Mouse (Mus musculus) heart, embryonic 16.5 days (tissue): ENCODE data around the gene A830005F24Rik. TPM values are rescaled to one million over a fixed set of nuclear protein-coding genes. Genes with fewer than 3 reads are reported as not detected.

ENCODE experiments used
- ATAC-seq: fragments of 200-750 bp; cut with Nextera tagmentation; replicated peaks from 2 replicates; pipeline ENCODE4 v1.8.0; 2017; ENCODE audit warnings: moderate number of reproducible peaks; ENCODE audit not compliant: insufficient read depth, low FRiP score; ENCODE audit errors: extremely low read depth
- H3K27ac ChIP-seq: fragments of 300-500 bp; sonication (generic); 2 replicates; pipeline ENCODE4 v1.5.1; 2014; ENCODE audit warnings: mild to moderate bottlenecking, low read length, control low read depth, moderate library complexity
- H3K27me3 ChIP-seq: fragments of 300-500 bp; sonication (generic); 2 replicates; pipeline ENCODE4 v1.6.1; 2014; ENCODE audit warnings: low read length, mixed read lengths; ENCODE audit not compliant: control insufficient read depth, insufficient read depth
- H3K36me3 ChIP-seq: fragments of 300-500 bp; sonication (generic); 2 replicates; pipeline ENCODE4 v1.6.1; 2014; ENCODE audit not compliant: control insufficient read depth, insufficient read depth
- H3K4me1 ChIP-seq: fragments of 300-500 bp; sonication (generic); 2 replicates; pipeline ENCODE4 v1.6.1; 2014; ENCODE audit warnings: low read length, mixed read lengths; ENCODE audit not compliant: control insufficient read depth, insufficient read depth
- H3K4me2 ChIP-seq: fragments of 300-500 bp; sonication (generic); 2 replicates; pipeline ENCODE4 v1.6.1; 2014; ENCODE audit warnings: low read depth, mild to moderate bottlenecking, control low read depth, low read length
- H3K4me3 ChIP-seq: fragments of 300-500 bp; sonication (generic); 2 replicates; pipeline ENCODE4 v1.5.1; 2014; ENCODE audit warnings: mild to moderate bottlenecking, control low read depth, low read length
- H3K9ac ChIP-seq: fragments of 300-500 bp; sonication (generic); 2 replicates; pipeline ENCODE4 v1.6.1; 2014; ENCODE audit warnings: low read length, control low read depth
- H3K9me3 ChIP-seq: fragments of 300-500 bp; sonication (generic); replicated peaks from 2 replicates; pipeline ENCODE4 v1.6.1; 2016; ENCODE audit warnings: low read length; ENCODE audit not compliant: control insufficient read depth
- WGBS: fragments of 180-500 bp; shearing (Covaris S2); extraction: QIAGEN DNeasy Blood & Tissue Kit; methylation state at CpG from one replicate; pipeline ENCODE4 v1.1.7; 2014; 5-methylcytosine and 5-hydroxymethylcytosine counted together
- polyA plus RNA-seq: library from polyadenylated mRNA; unstranded; fragments of >200 nt; fragmentation: Nextera tagmentation; extraction: Ambion mirVana; gene quantifications from 2 replicates; pipeline ENCODE4 v1.2.1, GENCODE M21; 2015

A830005F24Rik gene
- polyA plus RNA-seq = 0.46 and 0.74 TPM in 2 replicates

DNA sequence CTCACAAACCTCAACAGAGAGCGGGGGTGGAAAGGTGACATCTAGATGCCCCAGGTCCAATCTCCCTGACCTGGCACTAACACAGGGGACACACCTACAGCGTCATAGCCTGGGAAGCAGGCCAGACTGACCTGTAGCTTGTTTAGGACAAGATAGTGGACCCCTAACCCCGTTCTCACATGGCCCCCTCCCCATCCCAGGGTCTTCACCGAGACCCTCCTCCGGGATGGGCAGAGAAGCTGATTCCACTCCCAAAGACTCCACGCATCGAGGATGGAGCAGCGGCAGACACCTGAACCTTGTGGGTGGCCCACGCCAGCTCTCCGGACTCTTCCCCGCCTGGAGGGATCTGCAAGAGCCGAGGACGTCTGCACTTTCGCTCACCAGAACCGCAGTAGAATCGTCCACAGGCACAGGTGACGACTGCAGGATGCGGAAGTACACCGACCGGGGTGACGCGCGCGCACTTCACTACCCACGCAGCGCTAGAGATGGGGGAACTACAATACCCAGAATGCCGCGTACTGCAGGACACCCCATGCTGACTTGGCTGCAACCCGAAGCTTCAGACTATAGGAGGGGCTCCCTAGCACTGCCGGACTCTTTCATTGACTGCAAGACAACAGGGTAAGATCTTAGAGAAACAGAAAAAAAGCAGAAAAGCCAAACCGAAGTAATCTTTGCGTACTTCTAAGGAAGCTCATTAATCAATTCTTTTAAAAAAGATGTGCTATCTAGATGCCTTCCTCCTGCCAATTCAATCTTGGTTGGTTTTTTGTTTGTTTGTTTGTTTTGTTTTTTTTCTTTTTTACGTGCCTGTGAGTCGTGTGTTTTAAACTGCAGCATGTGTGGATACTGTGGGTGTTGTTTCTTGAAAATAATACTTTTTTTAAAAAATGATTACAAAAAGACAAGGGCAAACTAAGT, at the start of gene A830005F24Rik, which contains the start of gene Zfp169:
TSS of gene A830005F24Rik (plus strand) at position 568 of the 927 bp plus-strand sequence.
TSS of gene Zfp169 (minus strand) at position 449 of the 927 bp plus-strand sequence.
- ATAC-seq = peak; percentile 98
- Histone ChIP-seq H3K36me3 (no peaks in the 10 kb centered on the region), H3K27ac (peak within 1 kb of the TSS; percentile 51), H3K4me1 (peaks cover 4% of the 10 kb centered on the region; the same call in 1 of the 2 replicates), H3K27me3 (no peaks in the 10 kb centered on the region), H3K9ac (peak within 1 kb of the TSS; percentile 89), H3K9me3 (0 out of 2 replicates have a peak, but pooled peaks cover 2% of the 10 kb centered on the region), H3K4me2 (peak within 1 kb of the TSS; percentile 95), H3K4me3 (peak within 1 kb of the TSS; percentile 91)
- WGBS = under 1% methylated on average over 34 of the region's 34 CpGs

DNA sequence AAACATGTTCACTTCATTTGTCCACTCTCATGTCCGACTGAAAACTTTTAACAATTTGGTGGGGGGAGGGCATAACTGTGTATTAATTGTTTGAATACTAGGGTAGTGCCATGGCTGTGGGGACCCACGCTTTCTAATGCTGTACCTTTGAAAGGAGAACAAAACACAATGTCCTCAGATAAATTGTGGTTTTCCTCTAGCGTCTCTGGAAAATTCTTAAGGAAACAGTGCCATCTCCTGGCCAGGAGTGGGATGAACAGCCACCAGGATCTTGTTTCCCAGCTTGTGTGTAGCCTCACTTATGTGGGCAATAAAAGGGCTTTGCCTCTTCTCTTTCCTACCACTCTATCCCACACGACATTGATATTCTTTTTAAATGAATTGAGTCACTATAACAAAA, 49.2 kb upstream of the A830005F24Rik start:
- Histone ChIP-seq H3K36me3 (no peaks in the 10 kb centered on the region), H3K4me2 (no peak overlapping the region), H3K27ac (no peak overlapping the region), H3K9ac (no peak overlapping the region), H3K27me3 (peaks cover 2% of the 10 kb centered on the region; the same call in 1 of the 2 replicates), H3K4me3 (no peak overlapping the region), H3K9me3 (no peaks in the 10 kb centered on the region), H3K4me1 (no peaks in the 10 kb centered on the region)
- ATAC-seq = no peak
- WGBS = 19% methylated on average over 4 of the region's 4 CpGs

DNA sequence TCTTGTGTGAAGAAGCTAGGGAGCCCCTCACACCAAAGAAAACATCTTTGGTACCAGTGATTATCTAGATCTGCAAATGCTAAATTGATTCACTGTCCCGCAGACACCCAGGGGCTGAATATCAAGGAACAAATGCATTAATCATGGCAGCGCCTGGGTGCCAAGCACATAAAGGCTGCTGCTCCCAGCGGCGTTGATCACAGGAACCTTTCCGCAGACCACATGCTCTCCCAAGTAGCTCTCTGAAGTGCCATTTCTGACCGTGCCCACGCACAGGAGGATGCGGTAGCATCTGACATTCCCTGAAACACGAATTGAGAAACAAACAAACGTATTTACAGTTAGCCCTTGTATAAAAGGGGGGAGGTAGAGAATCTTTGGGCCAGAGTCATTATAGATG, 47.2 kb upstream of the A830005F24Rik start:
- ATAC-seq = no peak
- H3K27ac ChIP-seq = no peak overlapping the region
- no peak overlapping the region for H3K4me3 ChIP-seq
- H3K4me2 ChIP-seq = no peak overlapping the region
- no peak overlapping the region for H3K9ac ChIP-seq
- peaks cover 2% of the 10 kb centered on the region; the same call in 1 of the 2 replicates for H3K27me3 ChIP-seq
- no peaks in the 10 kb centered on the region for H3K4me1 ChIP-seq
- WGBS = 63% methylated on average over 10 of the region's 10 CpGs
- no peaks in the 10 kb centered on the region for H3K9me3 ChIP-seq
- H3K36me3 ChIP-seq = no peaks in the 10 kb centered on the region

DNA sequence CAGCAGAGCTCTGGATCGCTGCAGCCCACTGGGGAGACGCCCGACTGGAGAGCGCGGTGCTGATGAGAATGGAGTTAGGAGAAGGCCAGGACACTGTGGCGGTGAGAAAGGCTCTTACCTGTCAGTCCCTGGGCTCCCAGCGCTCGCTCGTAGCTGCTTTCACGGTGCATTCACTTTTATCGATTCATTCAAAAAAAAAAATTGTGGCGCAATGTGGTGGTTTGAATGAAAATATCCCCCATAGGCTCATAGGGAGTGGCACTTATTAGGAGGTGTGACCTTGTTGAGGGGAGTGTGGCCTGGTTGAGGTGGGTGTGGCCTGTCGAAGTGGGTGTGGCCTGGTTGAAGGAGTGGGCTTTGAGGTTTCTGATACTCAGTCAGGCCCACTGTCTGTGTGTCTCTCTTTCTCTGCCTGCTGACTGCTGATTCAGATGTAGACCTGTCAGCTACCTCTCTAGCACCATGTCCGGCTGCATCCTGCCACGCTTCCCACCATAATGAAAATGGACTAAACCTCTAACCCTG, 44.7 kb upstream of the A830005F24Rik start:
- H3K27me3 ChIP-seq = peaks cover 2% of the 10 kb centered on the region; the same call in 1 of the 2 replicates
- 59% methylated on average over 15 of the region's 15 CpGs for WGBS
- no peak overlapping the region for H3K9ac ChIP-seq
- no peaks in the 10 kb centered on the region for H3K9me3 ChIP-seq
- H3K27ac ChIP-seq = no peak overlapping the region
- no peak for ATAC-seq
- no peaks in the 10 kb centered on the region for H3K36me3 ChIP-seq
- no peak overlapping the region for H3K4me3 ChIP-seq
- H3K4me1 ChIP-seq = no peaks in the 10 kb centered on the region
- H3K4me2 ChIP-seq = no peak overlapping the region

DNA sequence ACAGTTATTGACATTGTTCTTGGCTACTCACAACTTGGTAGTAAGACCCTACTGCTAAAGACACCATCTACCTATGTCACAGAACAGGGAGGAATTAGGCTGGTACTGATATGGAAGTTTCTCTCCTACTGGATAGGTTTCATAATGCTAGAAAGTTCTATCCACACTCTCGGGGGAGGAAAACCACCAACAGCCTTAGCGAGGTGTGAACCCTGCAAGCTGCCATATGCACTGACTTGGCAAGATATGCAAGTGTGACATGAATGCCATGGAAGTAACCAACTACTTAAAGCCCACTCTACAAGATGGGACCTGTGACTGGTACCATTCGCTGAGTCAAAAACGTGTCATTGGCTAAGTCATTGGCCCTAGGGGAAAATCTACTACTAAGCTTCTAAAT, 29.8 kb upstream of the A830005F24Rik start:
- WGBS = 85% methylated on average over 4 of the region's 4 CpGs
- H3K27ac ChIP-seq = no peak overlapping the region
- H3K9me3 ChIP-seq = no peaks in the 10 kb centered on the region
- peaks cover 8% of the 10 kb centered on the region; the same call in 1 of the 2 replicates for H3K36me3 ChIP-seq
- H3K4me1 ChIP-seq = no peaks in the 10 kb centered on the region
- no peak for ATAC-seq
- H3K4me2 ChIP-seq = no peak overlapping the region
- no peak overlapping the region for H3K4me3 ChIP-seq
- no peaks in the 10 kb centered on the region for H3K27me3 ChIP-seq
- no peak overlapping the region for H3K9ac ChIP-seq

DNA sequence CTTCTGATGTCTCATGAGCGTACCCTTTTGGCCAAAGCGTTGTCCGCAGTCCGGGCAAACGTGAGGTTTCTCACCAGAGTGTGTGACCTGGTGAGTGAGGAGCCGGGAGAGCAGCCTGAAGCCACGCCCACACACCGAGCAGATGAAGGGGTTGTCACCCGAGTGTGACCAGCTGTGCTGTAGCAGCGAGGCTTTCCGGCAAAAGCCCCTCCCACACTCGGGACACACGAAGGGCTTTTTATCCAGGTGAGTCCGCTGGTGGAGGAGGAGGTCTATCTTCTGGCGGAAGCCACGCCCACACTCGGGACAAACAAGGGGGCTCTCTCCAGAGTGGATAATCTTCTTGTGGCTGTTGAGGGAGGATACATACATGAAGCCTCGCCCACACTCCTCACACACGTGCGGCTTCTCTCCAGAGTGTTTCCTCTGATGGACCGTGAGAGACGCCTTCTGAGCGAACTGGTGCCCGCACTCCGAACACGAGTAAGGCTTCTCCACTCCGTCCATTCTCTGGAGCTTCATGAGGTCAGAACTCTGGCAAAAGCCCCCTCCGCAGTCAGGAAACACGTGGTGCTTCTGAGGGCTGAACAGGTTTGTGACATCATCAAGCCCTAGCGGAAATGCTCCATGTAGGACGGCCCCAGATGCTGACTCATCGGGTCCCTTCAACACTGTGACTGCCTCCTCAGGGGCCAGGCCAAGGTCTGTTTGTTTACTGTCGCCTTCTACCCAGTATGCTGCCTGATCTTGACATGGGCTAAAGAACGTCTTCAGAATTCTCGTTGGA, 22.8 kb upstream of the A830005F24Rik start:
- no peaks in the 10 kb centered on the region for H3K27me3 ChIP-seq
- H3K27ac ChIP-seq = no peak overlapping the region
- no peak overlapping the region for H3K4me2 ChIP-seq
- H3K9ac ChIP-seq = no peak overlapping the region
- 87% methylated on average over 35 of the region's 35 CpGs for WGBS
- peaks cover 34% of the 10 kb centered on the region for H3K36me3 ChIP-seq
- H3K4me1 ChIP-seq = peaks cover 16% of the 10 kb centered on the region
- H3K4me3 ChIP-seq = no peak overlapping the region
- no peak for ATAC-seq
- peaks cover 4% of the 10 kb centered on the region for H3K9me3 ChIP-seq

DNA sequence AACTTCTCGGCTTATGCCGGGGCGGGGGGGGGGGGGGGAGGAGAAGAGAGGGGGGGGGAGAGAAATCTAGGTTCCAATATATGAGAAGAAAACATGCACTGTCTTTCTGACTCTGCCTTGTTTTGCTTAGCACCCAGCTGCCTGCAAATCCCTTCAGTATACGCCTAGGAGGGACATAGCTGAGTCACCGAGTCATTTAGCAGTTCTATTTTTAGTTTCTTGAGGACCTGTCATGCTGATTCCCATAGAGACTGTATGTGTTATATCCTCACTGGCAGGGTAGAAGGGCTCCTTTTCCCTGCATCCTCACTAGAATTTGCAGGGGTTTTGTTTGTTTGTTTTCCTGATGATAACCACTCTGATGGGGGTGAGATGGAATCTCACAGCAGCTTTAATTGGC, 20.2 kb upstream of the A830005F24Rik start:
- Histone ChIP-seq H3K27me3 (no peaks in the 10 kb centered on the region), H3K4me1 (peaks cover 16% of the 10 kb centered on the region), H3K9ac (no peak overlapping the region), H3K4me2 (0 out of 2 replicates have a peak overlapping the region, but pooled peaks have one; percentile 8), H3K36me3 (peaks cover 37% of the 10 kb centered on the region), H3K27ac (peak overlapping the region; percentile 68), H3K9me3 (peaks cover 7% of the 10 kb centered on the region), H3K4me3 (no peak overlapping the region)
- WGBS = 30% methylated on average over 4 of the region's 5 CpGs
- ATAC-seq = peak; percentile 88

DNA sequence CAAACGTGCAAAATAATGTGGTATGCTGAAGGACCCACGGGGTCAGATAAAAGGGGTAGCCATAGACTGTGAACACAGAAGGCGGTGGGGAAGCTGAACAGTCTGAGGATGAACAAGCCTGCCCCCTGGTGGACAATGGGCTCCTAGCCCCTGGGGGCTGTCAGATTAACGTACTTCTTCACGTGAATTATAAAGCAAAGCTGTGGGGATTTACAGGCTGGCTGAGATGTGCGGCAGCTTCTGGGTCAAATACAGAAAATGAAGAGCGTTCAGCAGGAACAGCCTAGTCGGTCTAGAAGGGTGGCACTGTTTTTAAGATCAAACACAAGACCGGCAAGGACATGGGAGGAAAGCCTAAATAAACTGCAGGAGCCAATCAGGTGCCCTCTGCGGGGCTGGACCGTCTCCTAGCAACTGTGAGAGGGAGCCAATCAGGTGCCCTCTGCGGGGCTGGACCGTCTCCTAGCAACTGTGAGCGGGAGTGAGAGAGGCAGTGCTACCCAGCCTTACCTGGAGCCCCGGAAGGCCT, 15.6 kb upstream of the A830005F24Rik start:
- Histone ChIP-seq H3K4me2 (no peak overlapping the region), H3K9ac (no peak overlapping the region), H3K27ac (no peak overlapping the region), H3K4me1 (peaks cover 6% of the 10 kb centered on the region), H3K4me3 (no peak overlapping the region), H3K9me3 (peaks cover 7% of the 10 kb centered on the region), H3K27me3 (no peaks in the 10 kb centered on the region), H3K36me3 (peaks cover 16% of the 10 kb centered on the region)
- ATAC-seq = peak; percentile 66; the same call in 1 of the 2 replicates
- 25% methylated on average over 15 of the region's 15 CpGs for WGBS
